Mouse (Mus musculus) T-helper 1 cell (primary cell): ENCODE results near the gene Slain1.
"Not testable (repeated sequence)": the region's sequence is repeated elsewhere in the genome, so short reads cannot be mapped to it uniquely, and the experiment has no call there.

ENCODE experiments used
- in situ Hi-C: fragments of 300-600 bp; cut with MboI, MseI; formaldehyde crosslinking; loops from one replicate; pipeline ENCODE4 v1.15.1; 2025; ENCODE audit warnings: high pct_unique_total_duplicates

Slain1 gene

DNA sequence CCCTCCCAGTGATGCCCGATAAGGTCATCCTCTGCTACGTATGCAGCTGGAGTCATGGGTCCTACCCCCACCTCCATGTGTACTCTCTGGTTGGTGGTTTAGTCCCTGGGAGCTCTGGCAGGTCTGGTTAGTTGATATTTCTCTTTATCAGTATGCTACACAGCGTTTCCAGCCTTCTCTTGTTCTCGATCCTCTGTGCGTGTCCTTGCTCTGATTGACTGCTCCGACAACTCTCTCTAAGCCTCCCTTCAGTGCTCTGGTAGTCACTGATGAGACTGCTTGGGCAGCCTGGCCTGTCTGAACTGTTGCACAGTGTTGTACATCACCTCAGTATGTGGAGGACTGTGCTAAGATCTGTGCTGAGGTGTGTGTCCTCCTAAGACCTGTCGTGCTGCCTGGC lies 70.1 kb downstream of the Slain1 start:
- in situ Hi-C loops = loop anchor here (5.0 to 25.0 kb wide), 3 partner anchors 307 to 1092 kb away; partner anchors contain the start of gene Pou4f1

- in situ Hi-C loops = loop anchor here (5.0 to 25.0 kb wide), 3 partner anchors 307 to 1092 kb away; partner anchors contain the start of gene Pou4f1
Observed at GRCm38 (mm10) chr14:103720637-103721355, 70.8 kb downstream of the Slain1 start.

GRCm38 (mm10) chr14:103723314-103723713 lies 73.3 kb downstream of the Slain1 start:
- in situ Hi-C loops = loop anchor here (5.0 to 25.0 kb wide), 3 partner anchors 304 to 1089 kb away; partner anchors contain the start of gene Pou4f1

DNA sequence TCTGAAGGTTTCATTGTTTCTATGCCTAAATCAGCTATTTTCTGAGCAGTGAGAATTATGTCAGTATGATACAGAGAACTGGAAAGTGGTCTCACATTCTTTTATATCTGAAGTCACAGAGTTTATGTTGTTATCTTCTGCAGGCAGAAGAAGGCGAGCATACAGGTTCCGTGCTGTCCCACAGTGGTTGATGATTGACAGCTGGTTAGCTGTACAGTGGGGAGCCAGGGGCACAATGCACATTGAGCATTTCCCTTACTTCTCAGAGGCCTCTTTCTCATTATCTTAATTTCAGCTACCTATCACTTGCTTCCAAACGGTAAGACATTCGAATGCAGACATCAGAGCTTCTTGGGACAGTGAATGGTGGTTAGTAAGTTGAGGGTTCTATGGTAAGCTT lies 73.8 kb downstream of the Slain1 start:
- in situ Hi-C loops = loop anchor here (5.0 to 25.0 kb wide), 3 partner anchors 303 to 1088 kb away; partner anchors contain the start of gene Pou4f1

DNA sequence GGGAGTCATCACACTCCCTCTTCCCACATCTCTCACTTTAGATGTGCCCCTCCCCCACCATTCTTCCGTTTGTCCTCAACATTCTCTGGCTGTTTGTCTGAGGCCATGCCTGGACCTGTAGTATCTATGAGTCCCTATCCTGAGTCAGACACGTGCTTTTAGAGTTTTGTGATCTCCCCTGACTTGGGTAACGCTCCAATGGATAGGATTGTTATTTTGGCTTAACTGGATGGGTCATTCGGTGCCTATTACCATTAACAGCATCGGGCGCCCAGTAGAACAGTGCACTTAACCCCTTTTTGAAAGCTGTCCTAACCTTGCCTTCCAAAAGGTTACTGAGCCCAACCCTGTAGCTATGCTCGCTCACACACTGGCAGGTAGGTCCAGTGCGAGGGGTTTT lies 78.5 kb downstream of the Slain1 start:
- in situ Hi-C loops = no loop called here

DNA sequence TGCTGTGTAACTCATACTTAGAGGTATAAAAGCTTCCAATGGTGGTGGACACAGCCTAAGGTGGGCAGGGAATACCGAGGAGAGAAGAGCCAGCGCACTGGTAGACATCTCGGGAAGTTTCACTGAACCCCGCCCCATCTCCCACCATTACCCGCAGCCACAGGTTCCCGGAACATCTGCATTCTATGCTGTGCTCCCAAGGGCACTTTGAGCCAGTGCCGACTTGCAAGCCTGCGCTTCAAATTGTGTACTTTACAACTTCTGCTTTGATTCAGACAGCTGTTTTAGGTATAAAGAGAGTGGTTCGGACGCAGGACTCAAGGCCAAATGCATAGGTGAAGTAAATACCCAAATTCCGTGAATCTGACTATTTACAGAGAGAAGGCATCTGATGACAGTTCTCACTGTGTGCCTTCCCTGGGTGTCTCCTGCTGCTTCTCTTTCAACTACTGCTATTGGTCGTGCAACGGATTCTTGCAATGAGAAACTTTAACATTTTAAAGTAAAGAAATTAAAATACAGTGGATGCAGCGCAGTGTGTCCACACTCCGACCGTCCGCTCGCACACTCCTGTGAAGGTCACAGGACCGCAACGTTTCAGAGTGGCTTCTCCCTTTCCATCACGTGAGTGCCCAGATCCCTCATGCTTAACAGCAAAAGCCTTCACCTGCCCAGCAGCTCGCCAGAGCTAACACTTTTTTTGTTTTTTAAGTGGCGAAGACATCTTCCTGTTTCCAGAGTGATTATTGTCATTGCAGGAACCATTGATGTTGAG lies 79.1 kb downstream of the Slain1 start:
- in situ Hi-C loops = no loop called here

- in situ Hi-C loops = no loop called here
Observed at GRCm38 (mm10) chr14:103729760-103730367, 79.8 kb downstream of the Slain1 start.

DNA sequence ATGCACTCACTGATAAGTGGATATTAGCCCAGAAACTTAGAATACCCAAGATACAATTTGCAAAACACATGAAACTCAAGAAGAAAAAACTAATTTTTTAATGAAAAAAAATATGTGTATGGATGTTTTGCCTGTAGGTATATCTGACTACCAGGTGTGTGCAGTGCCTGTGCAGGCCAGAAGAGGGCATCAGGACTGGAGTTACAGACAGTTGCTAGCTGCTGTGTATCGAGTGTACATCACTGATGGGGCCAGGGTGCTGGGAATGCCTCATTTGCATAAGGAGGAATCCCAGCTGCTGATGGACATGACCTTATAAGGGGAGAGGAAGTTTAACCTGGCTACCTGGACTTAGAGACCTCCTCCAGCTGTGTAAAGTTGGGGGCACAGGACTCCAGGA lies 82.6 kb downstream of the Slain1 start:
- in situ Hi-C loops = no loop called here

DNA sequence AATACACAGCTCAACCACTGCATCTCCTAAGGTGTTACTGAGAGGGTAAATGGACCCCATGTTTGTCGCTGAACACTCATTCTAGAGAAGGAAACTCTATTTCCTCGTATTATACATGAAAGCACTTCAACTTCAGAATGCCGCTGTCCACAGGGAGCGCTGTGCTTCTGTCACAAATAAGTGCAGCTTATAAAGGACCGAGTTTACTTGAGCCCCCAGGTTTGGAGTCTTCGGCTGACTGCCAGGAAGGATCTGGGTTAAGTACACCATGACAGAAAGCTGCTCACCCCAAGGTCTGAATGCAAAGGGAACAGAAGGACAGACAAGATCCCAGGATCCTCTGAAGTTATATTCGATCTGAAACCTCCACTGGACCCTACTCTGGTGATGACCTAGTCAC lies 91.2 kb downstream of the Slain1 start:
- in situ Hi-C loops = no loop called here

- in situ Hi-C loops = no loop called here
Observed at GRCm38 (mm10) chr14:103742150-103742549, 92.1 kb downstream of the Slain1 start.

DNA sequence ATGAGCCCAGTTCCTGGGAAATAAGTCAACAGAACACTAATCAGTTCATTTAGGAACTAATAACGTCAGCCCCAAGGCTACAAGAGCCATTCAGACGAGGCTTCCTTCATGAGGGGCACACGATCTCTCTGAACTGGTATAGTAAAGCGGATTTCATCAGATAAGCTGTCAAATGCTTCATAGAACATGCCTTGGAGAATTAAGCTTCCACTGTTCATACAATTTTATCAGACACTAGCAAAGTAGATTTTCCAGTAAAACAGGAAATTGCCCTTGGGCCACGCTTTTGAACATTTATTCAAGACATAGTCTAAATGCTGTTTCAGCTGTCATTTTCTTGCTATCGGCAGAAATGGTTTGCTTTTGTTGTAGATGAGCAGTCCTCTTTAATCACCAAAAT lies 97.3 kb downstream of the Slain1 start:
- in situ Hi-C loops = no loop called here

- in situ Hi-C loops = not testable (repeated sequence)
Observed at GRCm38 (mm10) chr14:103750638-103751037, 100.6 kb downstream of the Slain1 start.

DNA sequence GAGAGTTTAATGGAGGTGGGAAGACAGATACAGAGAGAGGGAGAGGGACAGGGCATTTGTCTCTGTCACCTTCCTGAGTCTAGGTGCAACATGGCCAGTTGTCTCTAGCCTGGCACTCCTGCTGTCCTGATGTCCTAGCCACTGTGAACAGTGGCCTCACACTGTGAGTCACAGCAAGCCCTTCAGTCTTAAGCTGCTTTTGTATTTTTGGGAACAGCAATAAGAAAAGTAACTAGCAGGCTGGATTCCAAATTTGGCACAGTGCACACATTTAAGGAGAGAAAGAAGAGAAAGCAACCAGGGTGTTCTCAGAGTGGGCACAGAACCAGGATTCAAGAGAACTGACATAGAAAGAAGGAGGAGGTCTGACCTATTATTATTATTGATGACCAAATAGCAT lies 101.4 kb downstream of the Slain1 start:
- in situ Hi-C loops = no loop called here

GRCm38 (mm10) chr14:103752773-103753172 lies 102.7 kb downstream of the Slain1 start:
- in situ Hi-C loops = no loop called here

DNA sequence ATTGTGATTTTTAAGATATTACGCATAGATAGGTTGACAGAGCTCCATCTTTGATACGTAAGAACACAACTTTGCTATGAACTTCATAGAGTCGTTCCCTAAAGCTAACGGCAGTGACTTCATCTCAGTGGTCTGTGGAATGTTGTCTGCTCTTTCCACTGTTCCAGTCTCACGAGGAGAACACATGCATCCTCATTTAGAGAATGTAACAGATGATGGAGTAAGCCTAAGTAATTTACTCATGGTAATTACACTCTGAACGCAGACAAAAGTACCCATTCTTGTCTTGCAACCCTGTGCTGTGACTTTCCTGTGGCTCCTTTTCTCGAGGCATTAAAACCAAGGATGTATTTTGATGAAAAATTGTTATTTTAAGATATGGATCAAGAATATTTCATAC lies 104.0 kb downstream of the Slain1 start:
- in situ Hi-C loops = no loop called here

DNA sequence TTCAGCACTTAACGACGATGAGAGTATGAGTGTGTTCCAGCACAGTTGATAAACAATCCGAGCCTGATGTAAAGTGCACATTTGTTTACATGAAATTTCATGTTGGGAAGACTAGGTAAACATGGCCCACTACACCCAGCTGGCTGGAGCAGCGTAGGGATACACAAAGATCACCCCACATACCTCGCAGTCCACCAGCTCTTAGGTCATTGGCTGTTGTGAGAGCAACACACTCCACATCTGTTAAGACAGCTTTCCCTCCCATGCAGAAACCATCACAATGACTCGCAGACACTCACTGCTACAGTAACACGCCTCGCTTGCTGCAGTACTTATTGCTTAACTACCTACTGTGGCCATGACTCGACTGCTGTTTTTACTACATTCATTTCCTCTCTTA lies 104.4 kb downstream of the Slain1 start:
- in situ Hi-C loops = no loop called here
